Mouse (Mus musculus) bone marrow, adult 2 months (tissue): ENCODE measurements around the gene Ulk4.

ENCODE experiments used
- CTCF ChIP-seq: fragments of 200-500 bp; IDR thresholded peaks from 2 replicates; pipeline ENCODE4 v1.5.1; 2011; ENCODE audit warnings: low read length, control low read depth; ENCODE audit not compliant: control insufficient read depth, insufficient read depth
- POLR2A ChIP-seq: fragments of 200-500 bp; IDR thresholded peaks from 2 replicates; pipeline ENCODE4 v1.6.1; 2011; ENCODE audit warnings: low read depth, mild to moderate bottlenecking, control low read depth, low read length, borderline replicate concordance; ENCODE audit not compliant: control insufficient read depth

- TF ChIP-seq CTCF (no peak), POLR2A (no peak)
These were observed 9.4 kb upstream of the Ulk4 start for GRCm38 (mm10) chr9:121286325-121286901.
